Mouse (Mus musculus) erythroblast, embryonic 14.5 days (primary cell): Measurements from ENCODE around the gene Fntb. TPM values are rescaled to one million over a fixed set of nuclear protein-coding genes. Genes with fewer than 3 reads are reported as not detected.

Source experiments
- H3K27me3 ChIP-seq: 2 replicates; pipeline ENCODE4 v1.6.1; 2012; ENCODE audit warnings: inconsistent platforms; ENCODE audit not compliant: control insufficient read depth
- H3K36me3 ChIP-seq: 2 replicates; pipeline ENCODE4 v1.6.1; 2012; ENCODE audit warnings: mild to moderate bottlenecking, inconsistent platforms; ENCODE audit not compliant: control insufficient read depth
- H3K4me1 ChIP-seq: 2 replicates; pipeline ENCODE4 v1.6.1; 2012; ENCODE audit warnings: inconsistent platforms; ENCODE audit not compliant: control insufficient read depth
- H3K4me3 ChIP-seq: replicated peaks from 2 replicates; pipeline ENCODE3; 2012; ENCODE audit warnings: moderate library complexity, mild to moderate bottlenecking, inconsistent platforms
- H3K9me3 ChIP-seq: 2 replicates; pipeline ENCODE4 v1.6.1; 2012; ENCODE audit warnings: low read length, inconsistent platforms, mixed read lengths; ENCODE audit not compliant: control insufficient read depth
- GATA1 ChIP-seq: IDR thresholded peaks from 2 replicates; pipeline ENCODE4 v1.6.1; 2012; ENCODE audit warnings: low read length, inconsistent platforms, mixed read lengths
- TAL1 ChIP-seq: IDR thresholded peaks from 3 replicates; pipeline ENCODE4 v1.6.1; 2012; ENCODE audit warnings: low read length, inconsistent platforms, mixed read lengths
- polyA plus RNA-seq: library from polyadenylated mRNA; stranded (reverse); fragments of >175 nt; gene quantifications from 2 replicates; pipeline ENCODE4 v1.2.3, GENCODE M21; 2012

The Fntb gene
- polyA plus RNA-seq, 1 experiment = 6.1 TPM

DNA sequence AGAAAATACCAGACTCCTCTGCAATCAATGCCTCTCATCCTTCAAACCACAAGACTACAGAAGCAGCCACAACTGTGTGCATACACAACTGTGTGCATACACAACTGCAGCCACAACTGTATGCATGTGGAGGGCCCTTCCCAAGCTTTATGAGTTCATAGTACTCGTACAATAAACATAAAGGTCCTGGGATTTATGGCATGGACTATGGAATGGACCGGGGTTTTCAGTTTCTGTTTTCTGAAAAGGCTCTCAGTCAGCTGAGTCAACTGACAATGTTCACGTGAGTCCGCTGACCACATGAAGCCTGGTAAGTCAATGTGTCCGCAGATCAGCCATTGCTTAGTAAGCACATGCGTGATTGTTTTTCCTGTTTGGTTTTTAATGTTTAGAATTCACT is 178.1 kb downstream of the Fntb start:
- no peaks in the 10 kb centered on the region for H3K9me3 ChIP-seq
- TF ChIP-seq TAL1 (no peak), GATA1 (no peak)
- H3K4me3 ChIP-seq = no peak overlapping the region
- no peaks in the 10 kb centered on the region for H3K27me3 ChIP-seq
- H3K36me3 ChIP-seq = peaks cover 98% of the 10 kb centered on the region
- H3K4me1 ChIP-seq = peaks cover 69% of the 10 kb centered on the region

- H3K4me1 ChIP-seq = peaks cover 60% of the 10 kb centered on the region
- no peaks in the 10 kb centered on the region for H3K27me3 ChIP-seq
- no peak for TF ChIP-seq TAL1
- no peak for TF ChIP-seq GATA1
These were observed 182.1 kb downstream of the Fntb start for GRCm38 (mm10) chr12:76947487-76947886.

GRCm38 (mm10) chr12:76948185-76948584 is 182.8 kb downstream of the Fntb start:
- Histone ChIP-seq H3K36me3 (peaks cover 98% of the 10 kb centered on the region), H3K9me3 (no peaks in the 10 kb centered on the region), H3K27me3 (no peaks in the 10 kb centered on the region), H3K4me3 (no peak overlapping the region), H3K4me1 (peaks cover 56% of the 10 kb centered on the region)
- TF ChIP-seq GATA1 = no peak
- TF ChIP-seq TAL1 = no peak

More at GRCm38 (mm10) chr12:76947487-76947886, 182.1 kb downstream of the Fntb start:
- peaks cover 98% of the 10 kb centered on the region for H3K36me3 ChIP-seq
- H3K4me3 ChIP-seq = no peak overlapping the region
- no peaks in the 10 kb centered on the region for H3K9me3 ChIP-seq

- Histone ChIP-seq H3K4me1 (peaks cover 57% of the 10 kb centered on the region), H3K9me3 (no peaks in the 10 kb centered on the region), H3K27me3 (no peaks in the 10 kb centered on the region), H3K4me3 (no peak overlapping the region), H3K36me3 (peaks cover 98% of the 10 kb centered on the region)
- TF ChIP-seq GATA1 (no peak), TAL1 (no peak)
These were observed 183.4 kb downstream of the Fntb start for GRCm38 (mm10) chr12:76948781-76949180.

DNA sequence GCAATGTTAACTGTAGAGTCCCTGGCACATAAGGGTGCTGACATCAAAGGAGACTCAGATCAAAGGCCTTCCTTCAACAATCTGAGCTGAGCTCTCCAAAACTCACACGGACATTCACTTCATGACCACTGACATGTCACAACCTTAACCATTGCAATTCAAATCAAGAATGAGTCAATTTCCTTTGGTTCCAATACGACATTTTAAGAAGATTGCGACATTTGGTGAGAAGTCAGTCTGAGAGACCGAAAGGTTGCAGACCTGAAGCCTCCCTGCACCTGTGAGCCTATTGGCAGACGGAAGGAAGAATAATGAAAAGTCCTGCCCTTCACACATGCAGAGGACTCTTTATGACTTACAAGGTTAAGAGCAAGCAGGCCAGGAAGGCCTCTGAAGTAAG is 184.9 kb downstream of the Fntb start:
- H3K27me3 ChIP-seq = no peaks in the 10 kb centered on the region
- H3K4me3 ChIP-seq = no peak overlapping the region
- no peak for TF ChIP-seq GATA1
- no peak for TF ChIP-seq TAL1
- no peaks in the 10 kb centered on the region for H3K9me3 ChIP-seq
- peaks cover 98% of the 10 kb centered on the region for H3K36me3 ChIP-seq
- peaks cover 60% of the 10 kb centered on the region for H3K4me1 ChIP-seq

- Histone ChIP-seq H3K27me3 (no peaks in the 10 kb centered on the region), H3K4me3 (no peak overlapping the region), H3K4me1 (peaks cover 57% of the 10 kb centered on the region), H3K36me3 (peaks cover 99% of the 10 kb centered on the region), H3K9me3 (no peaks in the 10 kb centered on the region)
- no peak for TF ChIP-seq TAL1
- TF ChIP-seq GATA1 = no peak
These were observed 188.5 kb downstream of the Fntb start for GRCm38 (mm10) chr12:76953750-76954363.

DNA sequence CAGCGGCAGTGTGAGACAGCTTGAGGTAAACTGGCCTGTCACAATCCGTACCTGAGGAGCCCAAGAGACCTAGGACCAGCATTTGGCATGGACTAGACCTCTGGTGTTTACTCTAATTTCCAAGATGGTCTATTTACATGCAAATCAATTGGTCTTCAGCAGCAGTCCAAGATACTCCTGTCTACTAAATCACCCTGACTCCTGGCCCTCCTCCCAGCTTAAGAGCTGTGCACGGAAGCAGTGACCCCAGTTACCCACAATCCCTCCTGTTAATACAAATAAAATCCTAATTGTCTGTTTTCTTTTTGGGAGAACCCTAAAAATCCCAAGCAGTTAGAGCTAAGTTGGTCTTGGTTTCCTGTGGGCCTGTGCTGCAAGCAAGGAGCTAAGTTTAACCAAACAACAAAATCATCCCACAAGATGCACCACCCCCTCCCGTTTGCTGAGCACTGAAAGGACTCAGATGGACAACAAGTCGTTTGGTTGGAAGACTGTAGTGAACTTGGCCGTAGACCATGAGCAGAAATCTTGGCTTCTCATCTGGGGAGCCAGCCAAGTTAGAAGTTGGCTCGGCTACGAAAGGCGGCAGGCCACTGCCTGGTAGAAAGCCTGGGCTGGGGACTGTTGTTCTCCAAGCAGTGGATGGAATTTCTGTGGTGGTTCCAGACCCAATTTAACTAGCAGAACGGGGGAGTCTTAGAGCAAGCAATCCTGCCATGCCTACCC is 189.5 kb downstream of the Fntb start:
- no peaks in the 10 kb centered on the region for H3K9me3 ChIP-seq
- H3K4me3 ChIP-seq = no peak overlapping the region
- H3K27me3 ChIP-seq = no peaks in the 10 kb centered on the region
- TF ChIP-seq TAL1 = no peak
- no peak for TF ChIP-seq GATA1
- peaks cover 99% of the 10 kb centered on the region for H3K36me3 ChIP-seq
- peaks cover 61% of the 10 kb centered on the region for H3K4me1 ChIP-seq

- TF ChIP-seq TAL1 = no peak
- TF ChIP-seq GATA1 = no peak
- Histone ChIP-seq H3K4me1 (peaks cover 69% of the 10 kb centered on the region), H3K4me3 (peak overlapping the region; percentile 58), H3K9me3 (no peaks in the 10 kb centered on the region), H3K36me3 (peaks cover 78% of the 10 kb centered on the region), H3K27me3 (no peaks in the 10 kb centered on the region)
These were observed 192.3 kb downstream of the Fntb start for GRCm38 (mm10) chr12:76957688-76958087.

DNA sequence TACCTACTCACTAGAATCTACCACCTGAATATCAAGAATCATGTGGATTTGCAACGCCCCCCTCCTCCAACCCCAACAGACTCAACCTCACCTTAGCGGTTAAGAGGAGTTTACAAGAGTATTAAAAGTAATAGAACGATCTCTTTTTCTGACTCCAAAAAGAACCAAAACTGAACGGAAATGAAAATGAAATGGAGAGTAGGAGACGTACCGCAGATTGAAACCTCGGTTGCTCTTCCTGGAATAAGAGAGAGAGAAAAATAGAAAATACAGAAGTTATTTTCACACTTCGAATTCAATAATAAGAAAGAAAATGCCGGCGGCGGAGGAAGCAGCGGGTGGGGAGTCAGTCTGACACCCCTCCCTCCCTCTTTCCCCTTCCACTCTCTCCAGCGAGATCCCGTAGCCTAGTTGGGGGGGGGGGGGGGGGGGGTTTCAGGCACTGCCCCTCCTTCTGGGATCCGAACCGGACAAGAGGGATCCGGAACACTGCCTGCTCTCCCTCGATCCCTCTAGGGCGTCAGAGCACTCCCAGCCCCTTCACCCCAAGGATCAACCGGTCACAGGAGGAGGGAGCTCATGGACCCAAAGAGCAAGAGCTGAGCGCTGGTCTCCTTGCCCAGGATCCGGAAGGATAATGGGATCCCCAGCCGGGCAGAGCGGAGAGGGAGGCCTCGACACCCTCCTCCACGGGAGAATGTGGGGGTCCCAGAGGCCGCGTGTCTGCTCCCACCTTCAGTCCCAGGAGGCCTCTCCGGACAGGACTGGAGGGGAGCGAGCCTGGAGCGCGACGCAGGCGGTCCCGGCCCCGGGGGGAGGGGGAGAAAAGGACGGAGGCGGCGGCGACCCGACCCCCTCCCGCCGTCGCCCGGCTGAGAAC is 195.9 kb downstream of the Fntb start:
- TF ChIP-seq TAL1 (no peak), GATA1 (no peak)
- H3K9me3 ChIP-seq = no peaks in the 10 kb centered on the region
- H3K36me3 ChIP-seq = peaks cover 42% of the 10 kb centered on the region
- H3K4me3 ChIP-seq = peak overlapping the region; percentile 83
- H3K4me1 ChIP-seq = peaks cover 52% of the 10 kb centered on the region
- H3K27me3 ChIP-seq = no peaks in the 10 kb centered on the region
